Mouse (Mus musculus) G1E (cell line): Measurements from ENCODE around the gene Nckap5l. TPM values are rescaled to one million over a fixed set of nuclear protein-coding genes. Genes with fewer than 3 reads are reported as not detected.

ENCODE experiments used
- ATAC-seq: 2 replicates; pipeline ENCODE4 v1.8.0; 2016; ENCODE audit warnings: mild to moderate bottlenecking; ENCODE audit not compliant: insufficient number of reproducible peaks, poor library complexity, low FRiP score, severe bottlenecking; ENCODE audit errors: extremely low read depth
- DNase-seq: peaks from one replicate; pipeline ENCODE4 v3.0.0; 2012; ENCODE audit warnings: low spot score
- H3K27me3 ChIP-seq: 2 replicates; pipeline ENCODE4 v1.6.1; 2012; ENCODE audit warnings: mild to moderate bottlenecking, low read length, inconsistent platforms; ENCODE audit not compliant: insufficient read depth
- H3K36me3 ChIP-seq: replicated peaks from 2 replicates; pipeline ENCODE3; 2012; ENCODE audit warnings: mild to moderate bottlenecking, inconsistent platforms
- H3K4me1 ChIP-seq: 2 replicates; pipeline ENCODE4 v1.6.1; 2012; ENCODE audit warnings: low read depth, low read length, inconsistent platforms, mixed read lengths; ENCODE audit not compliant: insufficient read depth
- H3K4me3 ChIP-seq: 2 replicates; pipeline ENCODE4 v1.5.1; 2012; ENCODE audit warnings: low read depth, mild to moderate bottlenecking, inconsistent platforms, low read length, moderate library complexity, mixed read lengths
- H3K9me3 ChIP-seq: replicated peaks from 2 replicates; pipeline ENCODE4 v1.6.1; 2012; ENCODE audit warnings: inconsistent platforms
- CTCF ChIP-seq: IDR thresholded peaks from 2 replicates; pipeline ENCODE4 v1.5.1; 2012; ENCODE audit warnings: low read depth, low read length, inconsistent platforms, mixed read lengths
- GATA1 ChIP-seq: IDR thresholded peaks from 2 replicates; pipeline ENCODE4 v1.6.1; 2012; ENCODE audit warnings: borderline replicate concordance, low read length, inconsistent platforms, mixed read lengths
- GATA2 ChIP-seq: IDR thresholded peaks from 2 replicates; pipeline ENCODE4 v1.6.1; 2012; ENCODE audit warnings: low read depth, low read length, inconsistent platforms, borderline replicate concordance
- POLR2AphosphoS5 ChIP-seq: IDR thresholded peaks from 2 replicates; pipeline ENCODE4 v1.6.1; 2012; ENCODE audit warnings: low read depth, low read length, inconsistent platforms; ENCODE audit not compliant: insufficient replicate concordance
- TAL1 ChIP-seq: conservative IDR thresholded peaks from 2 replicates; pipeline ENCODE4 v1.6.1; 2012; ENCODE audit warnings: low read depth, low read length, inconsistent platforms, mixed read lengths
- polyA plus RNA-seq: library from polyadenylated mRNA; stranded (reverse); fragments of >175 nt; gene quantifications from 2 replicates; pipeline ENCODE4 v1.2.3, GENCODE M21; 2012
- total RNA-seq, 2 experiments: library from RNA; stranded (forward) in 1 of 2; stranded (reverse) in 1 of 2; fragments of 200-1000 nt in 1 of 2; fragments of >200 nt in 1 of 2; fragmentation: Nextera tagmentation in 1 of 2; gene quantifications; 2 replicates each; pipeline ENCODE4 v1.2.3; 2014 to 2017

The Nckap5l gene
- total and polyA plus RNA-seq, 3 experiments = 0.60 to 16.1 (median 15.2) TPM

DNA sequence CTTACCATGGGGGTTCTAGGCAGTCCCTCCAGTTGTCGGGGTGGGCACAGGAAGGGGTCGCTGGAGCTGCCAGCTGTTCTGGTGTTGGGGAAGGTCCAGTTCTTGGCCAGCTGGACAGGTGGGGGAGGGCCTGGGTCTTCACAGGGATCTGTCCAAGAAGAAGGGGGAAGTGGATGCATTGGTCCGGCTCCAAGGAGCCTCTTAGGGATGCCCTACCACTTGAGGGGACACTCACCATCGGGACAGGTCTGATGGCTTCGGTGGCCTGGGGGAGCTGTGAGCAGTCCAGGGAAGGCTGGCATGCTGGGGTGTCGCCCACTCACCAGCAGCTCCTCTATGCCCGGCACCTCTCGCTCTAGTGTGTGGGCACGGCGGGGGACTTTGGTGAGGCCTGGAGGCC lies 34.4 kb downstream of the Nckap5l start:
- Histone ChIP-seq H3K4me3 (no peak overlapping the region), H3K9me3 (no peaks in the 10 kb centered on the region), H3K27me3 (no peaks in the 10 kb centered on the region), H3K36me3 (peaks cover 22% of the 10 kb centered on the region), H3K4me1 (peaks cover under 1% of the 10 kb centered on the region)
- ATAC-seq (no peak), DNase-seq (no peak)
- no peak for TF ChIP-seq GATA2
- TF ChIP-seq CTCF = no peak
- TF ChIP-seq POLR2AphosphoS5 = no peak
- no peak for TF ChIP-seq TAL1
- TF ChIP-seq GATA1 = no peak

GRCm38 (mm10) chr15:99422551-99422950 lies 35.0 kb downstream of the Nckap5l start:
- DNase-seq (no peak), ATAC-seq (no peak)
- TF ChIP-seq CTCF = no peak
- TF ChIP-seq TAL1 = no peak
- no peak for TF ChIP-seq GATA2
- no peak for TF ChIP-seq POLR2AphosphoS5
- no peak for TF ChIP-seq GATA1
- H3K27me3 ChIP-seq = no peaks in the 10 kb centered on the region
- peaks cover 17% of the 10 kb centered on the region for H3K36me3 ChIP-seq
- H3K4me1 ChIP-seq = peaks cover 2% of the 10 kb centered on the region
- no peak overlapping the region; the same call in 1 of the 2 replicates for H3K4me3 ChIP-seq
- H3K9me3 ChIP-seq = no peaks in the 10 kb centered on the region

- Histone ChIP-seq H3K36me3 (peaks cover 11% of the 10 kb centered on the region), H3K27me3 (no peaks in the 10 kb centered on the region), H3K4me1 (peaks cover 2% of the 10 kb centered on the region), H3K9me3 (no peaks in the 10 kb centered on the region), H3K4me3 (no peak overlapping the region)
- ATAC-seq (no peak), DNase-seq (no peak)
- TF ChIP-seq GATA2 (no peak), GATA1 (no peak), CTCF (no peak), TAL1 (no peak), POLR2AphosphoS5 (no peak)
Measured at GRCm38 (mm10) chr15:99421676-99422075, 35.9 kb downstream of the Nckap5l start.

- Histone ChIP-seq H3K9me3 (no peaks in the 10 kb centered on the region), H3K4me3 (no peak overlapping the region), H3K27me3 (no peaks in the 10 kb centered on the region), H3K36me3 (peaks cover 9% of the 10 kb centered on the region), H3K4me1 (peaks cover 6% of the 10 kb centered on the region)
- ATAC-seq = no peak
- DNase-seq = no peak
- TF ChIP-seq GATA1 (no peak), GATA2 (no peak), TAL1 (no peak), CTCF (no peak), POLR2AphosphoS5 (no peak)
Measured at GRCm38 (mm10) chr15:99421152-99421551, 36.4 kb downstream of the Nckap5l start.

GRCm38 (mm10) chr15:99420521-99421014 lies 37.0 kb downstream of the Nckap5l start:
- no peak for DNase-seq

GRCm38 (mm10) chr15:99420101-99420500 lies 37.4 kb downstream of the Nckap5l start:
- no peak for ATAC-seq

More at GRCm38 (mm10) chr15:99420521-99421014, 37.0 kb downstream of the Nckap5l start:
- Histone ChIP-seq H3K36me3 (peaks cover 9% of the 10 kb centered on the region), H3K27me3 (no peaks in the 10 kb centered on the region), H3K9me3 (no peaks in the 10 kb centered on the region), H3K4me3 (no peak overlapping the region), H3K4me1 (peaks cover 10% of the 10 kb centered on the region)
- TF ChIP-seq CTCF = no peak
- TF ChIP-seq GATA2 = no peak
- no peak for TF ChIP-seq POLR2AphosphoS5
- TF ChIP-seq TAL1 = no peak
- TF ChIP-seq GATA1 = no peak
- no peak for ATAC-seq

More at GRCm38 (mm10) chr15:99420101-99420500, 37.4 kb downstream of the Nckap5l start:
- Histone ChIP-seq H3K9me3 (no peaks in the 10 kb centered on the region), H3K4me1 (peaks cover 10% of the 10 kb centered on the region), H3K36me3 (peaks cover 9% of the 10 kb centered on the region), H3K4me3 (no peak overlapping the region), H3K27me3 (no peaks in the 10 kb centered on the region)
- DNase-seq = no peak
- TF ChIP-seq GATA1 (no peak), POLR2AphosphoS5 (no peak), GATA2 (no peak), CTCF (no peak), TAL1 (no peak)
